Mouse (Mus musculus): ENCODE results near the gene Klf8.
"Not testable (repeated sequence)": the region's sequence is repeated elsewhere in the genome, so short reads cannot be mapped to it uniquely, and the experiment has no call there.

Gene Klf8

GRCm38 (mm10) chrX:153237304-153237919, at the start of gene Klf8:
Gene Klf8 (plus strand): TSS chrX:153237466.
- no peak for DNase-seq (ENCODE audit: low spot score in 2 of 2)

DNA sequence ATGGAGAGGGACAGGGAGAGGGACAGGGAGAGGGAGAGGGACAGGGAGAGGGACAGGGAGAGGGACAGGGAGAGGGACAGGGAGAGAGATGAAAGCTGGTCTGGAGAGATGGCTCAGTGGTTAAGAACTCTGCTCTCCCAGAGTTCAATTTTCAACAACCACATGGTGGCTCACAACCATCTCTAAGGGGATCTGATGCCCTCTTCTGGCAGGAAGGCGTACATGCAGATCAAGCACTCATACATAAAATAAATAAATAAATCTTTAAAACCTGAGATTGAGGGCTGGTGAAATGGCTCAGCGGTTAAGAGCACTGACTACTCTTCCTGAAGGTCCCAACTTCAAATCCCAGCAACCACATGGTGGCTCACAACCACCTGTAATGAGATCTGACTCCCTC, 38.1 kb upstream of the Klf8 start:
- DNase-seq (ENCODE audit: low spot score in 2 of 2) = peak in 1 of 2 experiments; percentile 1

- DNase-seq (ENCODE audit: low spot score in 2 of 2) = no peak
These were observed 26.2 kb upstream of the Klf8 start for GRCm38 (mm10) chrX:153211101-153211500.

DNA sequence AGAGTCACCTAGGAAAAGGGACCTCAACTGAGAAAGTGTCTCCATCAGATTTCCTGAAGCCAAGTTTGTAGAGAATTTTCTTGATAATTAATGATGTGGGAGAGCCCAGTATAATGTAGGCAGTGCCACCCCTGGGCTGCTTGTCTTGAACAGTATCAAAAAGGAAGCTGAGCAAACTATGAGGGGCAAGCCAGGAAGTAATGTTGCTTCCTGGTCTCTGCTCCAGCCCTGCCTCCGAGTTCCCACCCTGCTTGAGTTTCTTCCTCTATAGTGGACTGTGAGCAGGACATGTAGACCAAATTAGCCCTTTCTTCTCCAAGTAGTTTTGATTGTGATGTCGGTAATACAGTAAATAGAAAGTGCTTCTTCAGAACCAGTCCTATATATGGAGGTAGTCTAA, 6.0 kb upstream of the Klf8 start:
- no peak for DNase-seq (ENCODE audit: low spot score in 2 of 2)

GRCm38 (mm10) chrX:153233255-153233654, 4.0 kb upstream of the Klf8 start:
- DNase-seq (ENCODE audit: low spot score in 2 of 2) = no peak

DNA sequence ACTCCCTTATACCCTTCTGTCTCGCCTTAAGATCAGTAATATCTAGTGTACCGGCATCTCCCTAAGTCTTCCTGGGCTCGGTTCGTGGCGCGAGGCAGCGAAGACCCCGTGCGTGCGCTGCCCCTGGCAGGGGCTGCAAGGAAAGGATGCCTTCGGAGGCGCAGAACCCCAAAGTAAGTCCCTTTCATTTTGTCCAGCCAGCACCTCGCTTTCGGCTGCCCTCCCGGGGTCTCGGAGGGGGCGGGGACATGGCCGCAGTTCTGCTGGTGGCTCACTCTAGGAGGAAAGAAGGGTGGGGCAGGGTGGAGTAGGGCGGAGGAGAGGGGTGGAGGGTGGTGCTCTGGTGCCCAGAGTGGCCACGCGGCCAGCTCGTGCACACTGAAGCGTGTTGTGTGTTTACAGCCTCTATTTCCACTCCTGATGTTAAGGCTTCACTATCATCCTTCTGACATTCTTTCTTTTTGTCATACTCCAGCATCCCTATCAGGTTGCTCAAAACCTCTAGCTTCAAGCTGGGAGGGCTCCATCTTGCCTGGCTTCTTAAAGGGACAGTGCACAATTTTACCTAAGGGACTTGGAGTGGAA, 746 bp downstream of the Klf8 start:
- DNase-seq (ENCODE audit: low spot score in 2 of 2) = no peak

DNA sequence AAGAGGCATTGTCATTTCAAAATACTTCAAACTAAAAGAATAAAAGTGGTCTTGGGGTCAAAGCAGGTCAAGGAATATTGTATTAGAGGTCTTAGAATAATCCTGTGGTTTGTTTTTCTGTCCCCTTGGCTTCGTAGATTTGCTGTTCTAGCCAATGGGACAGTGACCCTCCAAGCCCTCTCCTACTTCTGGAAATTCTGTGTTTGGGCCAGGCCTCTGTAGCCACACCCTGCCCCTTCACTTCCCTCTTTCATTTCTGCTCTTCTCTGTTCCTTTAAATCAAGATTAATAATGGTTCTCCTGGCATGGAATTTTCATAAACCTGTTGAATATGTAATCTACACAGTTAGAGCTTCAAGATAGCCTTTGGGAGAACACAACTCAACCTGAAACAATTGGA, 17.0 kb downstream of the Klf8 start:
- no peak for DNase-seq (ENCODE audit: low spot score in 2 of 2)

GRCm38 (mm10) chrX:153255504-153255903, 18.2 kb downstream of the Klf8 start:
- DNase-seq (ENCODE audit: low spot score in 2 of 2) = no peak

DNA sequence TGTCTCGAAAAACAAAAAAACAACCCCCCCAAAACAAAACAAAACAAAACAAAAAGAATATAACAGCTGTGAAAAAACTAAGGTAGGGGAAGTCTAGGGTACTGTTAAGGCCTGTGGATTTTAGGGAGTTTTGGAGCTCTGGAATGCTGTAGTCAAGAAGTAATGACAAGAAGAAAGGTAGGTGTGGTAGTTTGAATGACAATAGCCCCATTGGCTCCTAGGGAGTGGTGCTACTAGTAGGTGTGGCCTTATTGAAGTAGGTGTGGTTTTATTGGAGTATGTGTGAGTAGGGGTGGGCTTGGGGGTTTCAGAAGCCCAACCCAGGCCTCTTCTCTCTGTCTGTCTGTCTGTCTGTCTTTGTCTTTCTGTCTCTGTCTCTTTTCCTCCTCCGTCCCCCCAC, 44.9 kb downstream of the Klf8 start:
- DNase-seq (ENCODE audit: low spot score in 2 of 2) = no peak

DNA sequence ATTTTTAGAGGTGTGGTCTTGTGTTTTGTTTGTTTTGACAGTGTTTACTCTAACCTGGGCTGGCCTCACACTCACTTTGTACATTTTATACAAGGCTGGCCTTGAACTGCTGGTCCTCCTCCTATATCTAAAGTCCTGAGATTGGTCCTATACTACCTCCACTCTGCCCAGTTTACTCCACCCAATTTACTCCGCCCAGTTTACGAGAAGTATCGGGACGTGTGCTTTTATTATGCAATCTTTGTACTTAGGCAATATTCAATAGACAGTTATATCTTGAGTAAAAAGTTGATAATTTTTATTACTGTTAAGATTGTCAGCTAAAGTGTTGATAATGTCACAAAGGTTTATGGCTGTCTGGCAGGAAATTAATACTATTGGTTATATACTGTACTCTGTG, 74.1 kb downstream of the Klf8 start:
- DNase-seq (ENCODE audit: low spot score in 2 of 2) = no peak

DNA sequence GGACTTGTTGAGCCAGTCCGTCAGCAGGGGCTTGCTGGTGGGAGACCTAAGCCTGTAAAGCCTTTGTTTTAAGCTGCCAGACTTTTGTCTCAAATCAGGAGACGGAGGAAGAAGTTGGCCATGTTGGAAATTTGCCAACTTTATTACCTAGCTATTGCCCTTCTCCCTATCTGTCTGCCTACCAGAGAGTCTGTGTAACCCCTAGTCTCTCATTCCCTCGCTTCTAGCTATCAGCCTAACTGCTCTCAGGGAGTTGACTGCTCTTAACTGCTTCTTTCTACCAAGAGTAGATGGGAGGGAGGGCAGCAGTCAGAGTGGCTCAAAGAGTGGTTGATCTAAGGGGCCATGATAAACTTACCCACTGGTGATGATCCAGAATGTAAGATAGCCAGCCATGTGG, 85.8 kb downstream of the Klf8 start:
- no peak for DNase-seq (ENCODE audit: low spot score in 2 of 2)

DNA sequence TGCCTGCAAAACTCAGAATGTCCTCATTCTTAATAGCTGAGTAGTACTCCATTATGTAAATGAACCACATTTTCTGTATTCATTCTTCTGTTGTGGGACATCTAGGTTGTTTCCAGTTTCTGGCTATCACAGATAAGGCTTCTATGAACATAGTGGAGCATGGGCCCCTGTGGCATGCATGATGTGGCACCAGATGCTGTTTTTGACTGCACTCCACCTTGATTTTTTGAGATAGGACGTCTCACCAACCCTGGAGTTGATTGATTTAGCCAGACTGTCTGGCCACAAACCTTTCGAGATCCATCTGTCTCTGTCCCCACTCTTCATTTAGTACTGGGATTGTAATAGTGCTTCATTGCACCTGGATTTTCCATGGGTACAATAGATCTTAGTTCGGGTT, 96.9 kb downstream of the Klf8 start:
- not testable (repeated sequence) for DNase-seq (ENCODE audit: low spot score in 2 of 2)

DNA sequence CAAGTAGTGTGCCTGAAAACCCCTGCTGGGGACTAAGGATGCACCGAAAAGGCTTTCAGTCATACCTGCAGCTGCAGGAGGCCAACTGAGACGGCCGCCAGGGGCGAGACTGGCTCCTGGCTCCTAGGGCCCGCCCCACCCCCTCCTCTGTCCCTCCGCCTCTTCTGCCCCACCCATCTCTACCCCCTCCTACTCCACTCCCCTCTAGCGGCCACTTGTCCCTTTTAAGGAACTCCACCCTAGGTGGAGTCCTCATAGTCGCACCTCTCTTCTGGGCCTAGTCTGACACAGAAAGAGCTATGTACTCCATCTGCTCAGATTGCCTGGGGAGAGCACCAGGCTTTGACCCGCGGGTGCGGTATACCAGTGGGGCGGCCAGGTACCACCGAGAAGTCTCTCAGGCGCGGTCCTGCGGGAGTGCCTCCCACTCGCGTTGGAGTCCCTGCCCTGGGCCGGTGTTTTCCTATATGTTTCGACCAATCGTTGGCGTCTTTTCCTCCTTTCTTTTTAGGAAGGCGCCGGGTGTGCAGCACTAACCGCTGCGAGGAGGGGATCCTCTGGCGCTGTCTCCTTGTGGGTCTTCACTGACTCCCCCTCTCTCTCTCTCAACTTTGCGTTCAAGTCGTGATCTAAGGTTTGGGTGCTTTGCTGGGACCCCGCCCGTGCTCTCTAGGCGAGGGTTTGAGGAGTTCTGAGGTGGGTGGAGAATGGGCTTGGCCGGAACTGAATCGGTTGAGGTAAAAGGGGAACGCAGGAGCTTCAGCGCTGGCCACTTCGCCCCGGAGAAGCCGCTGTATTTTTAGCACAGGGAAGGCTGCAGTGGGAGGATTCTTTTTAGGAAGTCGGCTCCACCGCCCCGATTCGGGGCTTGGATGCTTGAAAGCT, 122.3 kb downstream of the Klf8 start:
- DNase-seq (ENCODE audit: low spot score in 2 of 2) = peak; percentile 18 to 65

DNA sequence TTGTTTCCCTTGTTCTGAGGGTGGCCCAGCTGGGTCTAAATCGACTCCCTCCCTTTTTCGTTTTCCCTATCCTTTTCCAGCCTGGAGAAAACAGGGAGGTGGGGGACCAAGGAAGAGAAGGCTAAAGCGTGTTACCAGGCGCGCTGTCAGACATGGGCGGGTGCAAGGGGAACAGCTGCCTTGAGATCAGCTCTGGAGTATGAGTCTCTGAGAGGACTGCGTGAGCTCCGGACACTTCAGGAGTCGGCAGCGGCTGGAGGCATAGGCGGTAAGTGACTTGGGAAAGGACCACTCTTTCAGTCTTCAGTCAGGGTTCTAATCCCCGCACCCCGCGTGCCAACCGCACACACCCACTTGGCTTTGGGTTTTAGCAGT, 122.9 kb downstream of the Klf8 start:
- DNase-seq (ENCODE audit: low spot score in 2 of 2) = no peak

- no peak for DNase-seq (ENCODE audit: low spot score in 2 of 2)
These were observed 123.5 kb downstream of the Klf8 start for GRCm38 (mm10) chrX:153360666-153361269.

GRCm38 (mm10) chrX:153366754-153367153, 129.5 kb downstream of the Klf8 start:
- DNase-seq (ENCODE audit: low spot score in 2 of 2) = peak in 1 of 2 experiments; percentile 21

DNA sequence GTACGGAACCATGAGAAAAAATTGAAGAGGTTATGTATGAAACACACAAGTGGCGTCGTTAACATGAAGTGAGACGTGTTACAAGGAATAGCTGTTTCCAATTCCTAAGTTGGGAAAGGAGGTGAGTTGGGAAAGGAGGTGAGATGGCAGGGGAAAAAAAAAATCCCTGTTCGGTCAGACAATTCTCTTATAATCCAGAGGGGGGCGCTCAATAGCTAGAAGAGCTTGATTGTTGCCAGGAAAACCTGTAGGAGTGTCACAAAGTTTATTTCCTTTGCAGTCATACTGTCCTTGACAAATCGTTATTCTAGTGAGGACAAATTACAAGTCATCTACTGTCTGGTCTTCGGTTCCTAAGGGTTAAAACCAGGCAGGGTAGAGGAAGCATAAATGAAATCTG, 132.5 kb downstream of the Klf8 start:
- no peak for DNase-seq (ENCODE audit: low spot score in 2 of 2)

DNA sequence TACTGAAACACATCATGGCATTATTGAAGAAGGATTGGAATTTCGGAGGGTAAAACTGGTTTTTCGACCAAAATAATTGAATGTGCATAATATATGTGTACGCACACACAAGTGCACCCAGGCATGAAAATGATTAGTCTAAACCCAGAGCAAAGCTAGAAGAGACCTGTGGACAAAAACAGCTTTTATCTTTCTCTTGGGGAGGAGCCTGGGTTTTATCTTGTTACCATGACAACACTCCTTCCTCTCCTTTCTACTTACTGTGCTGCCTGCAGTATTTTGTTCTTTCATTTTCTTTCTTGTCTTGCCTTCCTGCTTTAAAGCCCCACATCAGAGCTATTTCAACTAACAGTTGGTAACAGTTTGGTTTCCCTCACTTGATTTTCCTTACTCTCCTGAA, 137.8 kb downstream of the Klf8 start:
- DNase-seq (ENCODE audit: low spot score in 2 of 2) = no peak

DNA sequence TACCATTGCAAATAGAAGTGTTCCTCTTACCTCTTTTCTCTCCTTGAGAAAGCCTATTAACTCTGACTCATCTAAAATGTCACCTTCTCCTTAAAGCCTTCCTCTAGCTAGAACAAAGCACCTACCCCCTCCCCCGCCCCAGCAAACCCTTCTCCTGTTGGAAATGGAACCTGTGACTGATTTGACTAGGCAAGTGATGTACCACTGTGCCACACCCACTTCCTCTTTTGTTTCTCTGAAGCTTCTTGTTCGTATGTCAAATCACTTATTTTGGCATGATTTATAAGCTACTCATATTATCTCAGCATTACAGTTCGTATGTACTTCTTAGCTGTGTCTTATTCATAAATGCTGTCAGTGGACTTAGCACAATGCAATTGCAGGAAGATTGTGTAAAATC, 144.5 kb downstream of the Klf8 start:
- DNase-seq (ENCODE audit: low spot score in 2 of 2) = no peak

GRCm38 (mm10) chrX:153389291-153389690, 152.0 kb downstream of the Klf8 start:
- no peak for DNase-seq (ENCODE audit: low spot score in 2 of 2)

DNA sequence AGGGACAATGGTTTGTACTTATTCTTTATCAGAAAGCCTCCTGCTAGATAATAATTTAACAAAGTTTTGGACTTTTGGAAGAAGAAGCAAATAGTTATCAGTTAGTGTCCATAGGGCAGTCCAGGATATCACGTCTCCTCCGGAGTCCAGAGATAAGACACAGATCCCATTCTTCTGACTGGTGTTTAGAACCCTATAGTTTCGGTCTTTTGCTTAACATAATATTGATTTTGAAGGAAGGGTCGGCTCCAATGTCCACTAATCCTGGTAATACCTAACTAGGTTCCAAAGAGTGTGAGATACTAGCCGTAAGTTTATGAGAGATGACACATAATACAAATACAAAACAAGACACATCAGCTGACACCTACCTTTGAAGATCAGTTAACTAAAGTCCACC, 179.8 kb downstream of the Klf8 start:
- no peak for DNase-seq (ENCODE audit: low spot score in 2 of 2)

GRCm38 (mm10) chrX:153433659-153434293, 196.5 kb downstream of the Klf8 start:
- DNase-seq (ENCODE audit: low spot score in 2 of 2) = no peak
